ENCODE assay signal across 12 mouse cellular contexts in genomic region chr1:83223072-83223471, GRCm38 (mm10).
DNase-seq lines count a peak whose midpoint lies in the region; ATAC-seq and TF ChIP-seq lines count a peak whose summit lies in the region.
"Had no signal": no experiment of that assay in that cellular context is flagged by ENCODE, and none has a peak within 500 bp of the region (broad histone marks: within the 10 kb centered on the region; RNA-seq: fewer than 3 reads in every experiment).

No protein-coding gene starts in this region.

- TF ChIP-seq CTCF in gastrocnemius, adult 2 months (IDR thresholded peaks at IDR 0.05) = peak; percentile 26; the same call in 1 of the 2 replicates
- TF ChIP-seq CTCF in lung, adult 2 months (IDR thresholded peaks at IDR 0.05; ENCODE audit: insufficient read depth, low read length) = no peak
- TF ChIP-seq CTCF in Patski (IDR thresholded peaks at IDR 0.05) = peak; percentile 41

- POLR2A ChIA-PET in Patski (lab: Charles Lee) = no interaction called here

- no peak overlapping the region for H3K4me3 ChIP-seq in gastrocnemius, adult 2 months
- no peak overlapping the region for H3K4me3 ChIP-seq in lung, adult 2 months (replicated peaks; ENCODE audit: extremely low read depth, low read depth, low read length)
- H3K4me3 ChIP-seq: forebrain, embryonic 15.5 days had no signal

- in situ Hi-C loops in Patski (cut with MboI; ENCODE audit: low pct_unique_long_range_greater_than_20kb) = loop anchor here (5.0 kb wide), 1 partner anchor 494 kb away; no protein-coding TSS in a partner anchor

- CTCF ChIA-PET in Patski (lab: Charles Lee) = no interaction called here

- intact Hi-C loops in gastrocnemius, adult 2 months (cut with DNase I) = no loop called here
- intact Hi-C loops in gastrocnemius, postnatal 36 days (cut with DNase I) = no loop called here

- peaks cover 20% of the 10 kb centered on the region for H3K27me3 ChIP-seq in Patski
- H3K27me3 ChIP-seq: forebrain, embryonic 15.5 days had no signal

- no peak for DNase-seq in gastrocnemius, adult 2 months
- DNase-seq in gastrocnemius, postnatal 36 days = no peak
- peak; percentile 1 for DNase-seq in lung, postnatal 25 days (ENCODE audit: low spot score)
- DNase-seq in lung, adult 2 months = no peak
- DNase-seq in Patski (ENCODE audit: low read depth, low spot score) = no peak
- peak; percentile 63 for DNase-seq in retina, postnatal 1 day
- DNase-seq in adrenal gland, postnatal 14 days = no peak
- DNase-seq: adrenal gland, postnatal 10 days; gastrocnemius, postnatal 25 days; kidney, adult 9 months; right cerebral cortex, postnatal 14 days had no signal

- ATAC-seq in Patski = no peak
- ATAC-seq: forebrain, embryonic 15.5 days had no signal

- 61% methylated on average over 1 of the region's 1 CpGs for WGBS in lung, adult 2 months

- H3K27ac ChIP-seq in gastrocnemius, adult 2 months = no peak overlapping the region
- H3K27ac ChIP-seq: forebrain, embryonic 15.5 days had no signal

- no peak for TF ChIP-seq POLR2A in lung, adult 2 months (IDR thresholded peaks at IDR 0.05; ENCODE audit: borderline replicate concordance, extremely low read depth, low read depth, low read length)

- H3K4me1 ChIP-seq in lung, adult 2 months (ENCODE audit: control insufficient read depth, insufficient read depth, low read length) = no peaks in the 10 kb centered on the region
- H3K4me1 ChIP-seq: forebrain, embryonic 15.5 days had no signal

Comparison
In these comparisons a context has a peak if more than half of its experiments do, and no peak if none do; other contexts are left out.
1. DNase-seq: peak in lung, postnatal 25 days (single experiment) and retina, postnatal 1 day (single experiment); none in gastrocnemius, adult 2 months (single experiment), gastrocnemius, postnatal 36 days (0 of 2), lung, adult 2 months (single experiment), Patski (single experiment) and adrenal gland, postnatal 14 days (single experiment).